Mouse (Mus musculus) midbrain, embryonic 11.5 days (tissue): ENCODE data around the gene Fbxo42. TPM values are rescaled to one million over a fixed set of nuclear protein-coding genes. Genes with fewer than 3 reads are reported as not detected.
"Not testable (repeated sequence)": the region's sequence is repeated elsewhere in the genome, so short reads cannot be mapped to it uniquely, and the experiment has no call there.

ENCODE experiments used
- ATAC-seq: fragments of 200-750 bp; cut with Nextera tagmentation; 2 replicates; pipeline ENCODE4 v1.8.0; 2017; ENCODE audit warnings: moderate TSS enrichment, moderate library complexity; ENCODE audit not compliant: low FRiP score
- DNase-seq: peaks from one replicate; pipeline ENCODE4 v3.0.0; 2015; ENCODE audit warnings: low spot score; ENCODE audit errors: missing footprints
- H3K27ac ChIP-seq: fragments of 300-500 bp; sonication (generic); 2 replicates; pipeline ENCODE4 v1.5.1; 2014; ENCODE audit warnings: low read depth, low read length
- H3K27me3 ChIP-seq: fragments of 300-500 bp; sonication (generic); 2 replicates; pipeline ENCODE4 v1.6.1; 2014; ENCODE audit warnings: mild to moderate bottlenecking, low read length, moderate library complexity, mixed read lengths; ENCODE audit not compliant: control insufficient read depth, insufficient read depth
- H3K36me3 ChIP-seq: fragments of 300-500 bp; sonication (generic); 2 replicates; pipeline ENCODE4 v1.6.1; 2014; ENCODE audit warnings: mild to moderate bottlenecking, low read length, moderate library complexity, mixed read lengths; ENCODE audit not compliant: control insufficient read depth, insufficient read depth
- H3K4me1 ChIP-seq: fragments of 300-500 bp; sonication (generic); 2 replicates; pipeline ENCODE4 v1.6.1; 2014; ENCODE audit warnings: low read length; ENCODE audit not compliant: control insufficient read depth, insufficient read depth
- H3K4me2 ChIP-seq: fragments of 300-500 bp; sonication (generic); 2 replicates; pipeline ENCODE4 v1.6.1; 2014; ENCODE audit warnings: mild to moderate bottlenecking, moderate library complexity
- H3K4me3 ChIP-seq: fragments of 300-500 bp; sonication (generic); 2 replicates; pipeline ENCODE4 v1.5.1; 2014; ENCODE audit warnings: low read depth, low read length
- H3K9ac ChIP-seq: fragments of 300-500 bp; sonication (generic); 2 replicates; pipeline ENCODE4 v1.6.1; 2014; ENCODE audit warnings: low read length
- H3K9me3 ChIP-seq: fragments of 300-500 bp; sonication (generic); 2 replicates; pipeline ENCODE4 v1.6.1; 2016; ENCODE audit warnings: low read length; ENCODE audit not compliant: control insufficient read depth
- whole genome bisulfite sequencing: fragments of 180-500 bp; shearing (Covaris S2); extraction: QIAGEN DNeasy Blood & Tissue Kit; methylation state at CpG from one replicate; pipeline ENCODE4 v1.1.7; 2014; 5-methylcytosine and 5-hydroxymethylcytosine counted together
- polyA plus RNA-seq: library from polyadenylated mRNA; unstranded; fragments of >200 nt; fragmentation: Nextera tagmentation; extraction: Ambion mirVana; gene quantifications from 2 replicates; pipeline ENCODE4 v1.2.1, GENCODE M21; 2014

The Fbxo42 gene
- polyA plus RNA-seq, 1 experiment from 2014 or later = 22.4 TPM

GRCm38 (mm10) chr4:141140967-141141366 lies 6.7 kb upstream of the Fbxo42 start:
- Histone ChIP-seq H3K27ac (no peak overlapping the region), H3K9ac (no peak overlapping the region), H3K4me3 (no peak overlapping the region), H3K4me2 (no peak overlapping the region), H3K9me3 (no peaks in the 10 kb centered on the region), H3K27me3 (no peaks in the 10 kb centered on the region), H3K36me3 (no peaks in the 10 kb centered on the region), H3K4me1 (peaks cover 18% of the 10 kb centered on the region)
- WGBS = 90% methylated on average over 6 of the region's 6 CpGs
- no peak for DNase-seq
- ATAC-seq = no peak

- peak; percentile 95 for DNase-seq
- Histone ChIP-seq H3K4me3 (no peak overlapping the region), H3K9me3 (no peaks in the 10 kb centered on the region), H3K36me3 (no peaks in the 10 kb centered on the region), H3K27me3 (no peaks in the 10 kb centered on the region), H3K27ac (no peak overlapping the region), H3K9ac (no peak overlapping the region), H3K4me2 (no peak overlapping the region), H3K4me1 (peaks cover 12% of the 10 kb centered on the region)
- WGBS = 32% methylated on average over 9 of the region's 9 CpGs
- ATAC-seq = no peak
These were observed 5.4 kb upstream of the Fbxo42 start for GRCm38 (mm10) chr4:141142285-141142811.

GRCm38 (mm10) chr4:141145124-141145523 lies 2.6 kb upstream of the Fbxo42 start:
- not testable (repeated sequence) for ATAC-seq, H3K9ac ChIP-seq, H3K9me3 ChIP-seq, H3K27me3 ChIP-seq, H3K4me3 ChIP-seq, H3K36me3 ChIP-seq, H3K4me2 ChIP-seq, H3K27ac ChIP-seq, DNase-seq
- peaks cover 14% of the 10 kb centered on the region for H3K4me1 ChIP-seq
- WGBS = 92% methylated on average over 8 of the region's 16 CpGs

GRCm38 (mm10) chr4:141146491-141147033 lies 1.2 kb upstream of the Fbxo42 start:
- Histone ChIP-seq H3K9me3 (no peaks in the 10 kb centered on the region), H3K9ac (no peak overlapping the region), H3K27ac (no peak overlapping the region), H3K4me1 (peaks cover 14% of the 10 kb centered on the region), H3K36me3 (no peaks in the 10 kb centered on the region), H3K4me3 (no peak overlapping the region), H3K27me3 (no peaks in the 10 kb centered on the region), H3K4me2 (no peak overlapping the region)
- ATAC-seq (no peak), DNase-seq (no peak)
- 89% methylated on average over 6 of the region's 6 CpGs for WGBS

GRCm38 (mm10) chr4:141148009-141148801 lies 492 bp downstream of the Fbxo42 start:
- ATAC-seq (peak; percentile 87), DNase-seq (peak; percentile 96)
- no peaks in the 10 kb centered on the region for H3K36me3 ChIP-seq
- under 1% methylated on average over 65 of the region's 66 CpGs for WGBS
- H3K4me3 ChIP-seq = peak overlapping the region; percentile 97
- H3K4me1 ChIP-seq = peaks cover 14% of the 10 kb centered on the region
- H3K27ac ChIP-seq = peak overlapping the region; percentile 61
- no peaks in the 10 kb centered on the region for H3K9me3 ChIP-seq
- peak overlapping the region; percentile 97 for H3K9ac ChIP-seq
- H3K27me3 ChIP-seq = no peaks in the 10 kb centered on the region
- peak overlapping the region; percentile 86 for H3K4me2 ChIP-seq

GRCm38 (mm10) chr4:141149116-141149515 lies 1.4 kb downstream of the Fbxo42 start:
- peak overlapping the region; percentile 97 for H3K9ac ChIP-seq
- H3K9me3 ChIP-seq = no peaks in the 10 kb centered on the region
- ATAC-seq (no peak), DNase-seq (no peak)
- H3K27me3 ChIP-seq = no peaks in the 10 kb centered on the region
- no peaks in the 10 kb centered on the region for H3K36me3 ChIP-seq
- 33% methylated on average over 7 of the region's 7 CpGs for WGBS
- H3K4me1 ChIP-seq = peaks cover 14% of the 10 kb centered on the region
- H3K4me2 ChIP-seq = peak overlapping the region; percentile 86
- no peak overlapping the region for H3K27ac ChIP-seq
- H3K4me3 ChIP-seq = peak overlapping the region; percentile 97

- DNase-seq = no peak
- no peak for ATAC-seq
- Histone ChIP-seq H3K36me3 (no peaks in the 10 kb centered on the region), H3K4me1 (no peaks in the 10 kb centered on the region), H3K27ac (no peak overlapping the region), H3K9me3 (no peaks in the 10 kb centered on the region), H3K27me3 (no peaks in the 10 kb centered on the region), H3K4me2 (no peak overlapping the region), H3K4me3 (no peak overlapping the region), H3K9ac (no peak overlapping the region)
- WGBS = 84% methylated on average over 4 of the region's 4 CpGs
These were observed 9.8 kb downstream of the Fbxo42 start for GRCm38 (mm10) chr4:141157485-141157884.

- H3K4me3 ChIP-seq = no peak overlapping the region
- H3K4me1 ChIP-seq = no peaks in the 10 kb centered on the region
- H3K27ac ChIP-seq = no peak overlapping the region
- no peak overlapping the region for H3K4me2 ChIP-seq
- WGBS = 92% methylated on average over 2 of the region's 2 CpGs
- H3K27me3 ChIP-seq = no peaks in the 10 kb centered on the region
- ATAC-seq = no peak
- no peaks in the 10 kb centered on the region for H3K36me3 ChIP-seq
- no peak overlapping the region for H3K9ac ChIP-seq
- DNase-seq = no peak
- H3K9me3 ChIP-seq = no peaks in the 10 kb centered on the region
These were observed 10.9 kb downstream of the Fbxo42 start for GRCm38 (mm10) chr4:141158609-141159008.

- H3K4me1 ChIP-seq = no peaks in the 10 kb centered on the region
- no peak overlapping the region for H3K27ac ChIP-seq
- no peaks in the 10 kb centered on the region for H3K9me3 ChIP-seq
- no peaks in the 10 kb centered on the region for H3K27me3 ChIP-seq
- 61% methylated on average over 11 of the region's 11 CpGs for WGBS
- H3K36me3 ChIP-seq = no peaks in the 10 kb centered on the region
- no peak overlapping the region for H3K9ac ChIP-seq
- no peak for ATAC-seq
- H3K4me2 ChIP-seq = no peak overlapping the region
- no peak for DNase-seq
- H3K4me3 ChIP-seq = no peak overlapping the region
These were observed 11.4 kb downstream of the Fbxo42 start for GRCm38 (mm10) chr4:141159093-141159492.
